Mouse (Mus musculus) intestine, embryonic 16.5 days (tissue): ENCODE measurements at regions not wholly inside any gene's neighbourhood (a gene's known extent, or its start where the extent isn't known, plus 50 kb on each side); places are given as distances from the start of the nearest gene placed in this dataset.

Source experiments
- ATAC-seq: fragments of 200-750 bp; cut with Nextera tagmentation; 2 replicates; pipeline ENCODE4 v1.8.0; 2017; ENCODE audit warnings: moderate TSS enrichment, moderate library complexity
- H3K27ac ChIP-seq: fragments of 300-500 bp; sonication (generic); 2 replicates; pipeline ENCODE4 v1.5.1; 2014; ENCODE audit warnings: mild to moderate bottlenecking, low read length
- H3K27me3 ChIP-seq: fragments of 300-500 bp; sonication (generic); replicated peaks from 2 replicates; pipeline ENCODE4 v1.6.1; 2014; ENCODE audit warnings: low read length, control low read depth, mixed read lengths; ENCODE audit not compliant: control insufficient read depth, insufficient read depth
- H3K36me3 ChIP-seq: fragments of 300-500 bp; sonication (generic); 2 replicates; pipeline ENCODE4 v1.6.1; 2014; ENCODE audit warnings: low read length, control low read depth; ENCODE audit not compliant: control insufficient read depth, insufficient read depth
- H3K4me1 ChIP-seq: fragments of 300-500 bp; sonication (generic); 2 replicates; pipeline ENCODE4 v1.6.1; 2014; ENCODE audit warnings: low read length, control low read depth, mixed read lengths; ENCODE audit not compliant: control insufficient read depth, insufficient read depth
- H3K4me2 ChIP-seq: fragments of 300-500 bp; sonication (generic); 2 replicates; pipeline ENCODE4 v1.6.1; 2014; ENCODE audit warnings: low read depth, low read length, control low read depth
- H3K4me3 ChIP-seq: fragments of 300-500 bp; sonication (generic); 2 replicates; pipeline ENCODE4 v1.5.1; 2014; ENCODE audit warnings: mild to moderate bottlenecking, low read length
- H3K9ac ChIP-seq: fragments of 300-500 bp; sonication (generic); 2 replicates; pipeline ENCODE4 v1.6.1; 2014; ENCODE audit warnings: low read depth, low read length
- H3K9me3 ChIP-seq: fragments of 300-500 bp; sonication (generic); 2 replicates; pipeline ENCODE4 v1.6.1; 2016; ENCODE audit warnings: low read length, control low read depth; ENCODE audit not compliant: control insufficient read depth
- WGBS: fragments of 180-500 bp; shearing (Covaris S2); extraction: QIAGEN DNeasy Blood & Tissue Kit; methylation state at CpG from one replicate; pipeline ENCODE4 v1.1.7; 2014; 5-methylcytosine and 5-hydroxymethylcytosine counted together

- Histone ChIP-seq H3K27ac (no peak overlapping the region), H3K4me1 (peaks cover 9% of the 10 kb centered on the region), H3K27me3 (no peaks in the 10 kb centered on the region), H3K4me3 (no peak overlapping the region), H3K9ac (no peak overlapping the region), H3K9me3 (no peaks in the 10 kb centered on the region), H3K36me3 (no peaks in the 10 kb centered on the region), H3K4me2 (no peak overlapping the region)
- ATAC-seq = no peak
- 37% methylated on average over 8 of the region's 8 CpGs for WGBS
Measured at GRCm38 (mm10) chr2:71654817-71655503, 90.5 kb upstream of the Itga6 start.

GRCm38 (mm10) chr2:71655504-71656390 is 89.7 kb upstream of the Itga6 start:
- WGBS = 5% methylated on average over 19 of the region's 19 CpGs
- peak; percentile 33; the same call in 1 of the 2 replicates for ATAC-seq
- Histone ChIP-seq H3K9me3 (no peaks in the 10 kb centered on the region), H3K4me1 (peaks cover 9% of the 10 kb centered on the region), H3K4me3 (peak overlapping the region; percentile 33), H3K4me2 (peak overlapping the region; percentile 60), H3K27me3 (no peaks in the 10 kb centered on the region), H3K27ac (no peak overlapping the region), H3K9ac (peak overlapping the region; percentile 62), H3K36me3 (no peaks in the 10 kb centered on the region)

GRCm38 (mm10) chr2:71656611-71657244 is 88.7 kb upstream of the Itga6 start:
- no peak overlapping the region for H3K27ac ChIP-seq
- no peak overlapping the region for H3K9ac ChIP-seq
- ATAC-seq = no peak
- no peaks in the 10 kb centered on the region for H3K9me3 ChIP-seq
- 63% methylated on average over 8 of the region's 8 CpGs for WGBS
- no peak overlapping the region for H3K4me3 ChIP-seq
- peaks cover 9% of the 10 kb centered on the region for H3K4me1 ChIP-seq
- no peaks in the 10 kb centered on the region for H3K36me3 ChIP-seq
- H3K27me3 ChIP-seq = no peaks in the 10 kb centered on the region
- no peak overlapping the region for H3K4me2 ChIP-seq

- H3K36me3 ChIP-seq = no peaks in the 10 kb centered on the region
- H3K9me3 ChIP-seq = no peaks in the 10 kb centered on the region
- no peak overlapping the region for H3K27ac ChIP-seq
- H3K9ac ChIP-seq = no peak overlapping the region
- ATAC-seq = no peak
- H3K4me1 ChIP-seq = no peaks in the 10 kb centered on the region
- H3K4me3 ChIP-seq = no peak overlapping the region
- no peaks in the 10 kb centered on the region for H3K27me3 ChIP-seq
- H3K4me2 ChIP-seq = no peak overlapping the region
Measured at GRCm38 (mm10) chr2:71661438-71661837, 84.0 kb upstream of the Itga6 start.

- WGBS = 85% methylated on average over 5 of the region's 5 CpGs
- ATAC-seq = no peak
- Histone ChIP-seq H3K9ac (no peak overlapping the region), H3K27me3 (no peaks in the 10 kb centered on the region), H3K27ac (no peak overlapping the region), H3K9me3 (no peaks in the 10 kb centered on the region), H3K4me2 (no peak overlapping the region), H3K4me3 (no peak overlapping the region), H3K4me1 (no peaks in the 10 kb centered on the region), H3K36me3 (no peaks in the 10 kb centered on the region)
Measured at GRCm38 (mm10) chr2:71661986-71662385, 83.4 kb upstream of the Itga6 start.

- no peaks in the 10 kb centered on the region for H3K27me3 ChIP-seq
- no peaks in the 10 kb centered on the region for H3K4me1 ChIP-seq
- H3K36me3 ChIP-seq = no peaks in the 10 kb centered on the region
- H3K9ac ChIP-seq = no peak overlapping the region
- no peaks in the 10 kb centered on the region for H3K9me3 ChIP-seq
- H3K4me3 ChIP-seq = no peak overlapping the region
- H3K27ac ChIP-seq = no peak overlapping the region
- ATAC-seq = no peak
- H3K4me2 ChIP-seq = no peak overlapping the region
- whole genome bisulfite sequencing = 75% methylated on average over 8 of the region's 8 CpGs
Measured at GRCm38 (mm10) chr2:71663453-71663852, 82.0 kb upstream of the Itga6 start.

GRCm38 (mm10) chr2:71666927-71667326 is 78.5 kb upstream of the Itga6 start:
- no peaks in the 10 kb centered on the region for H3K9me3 ChIP-seq
- H3K4me3 ChIP-seq = no peak overlapping the region
- ATAC-seq = no peak
- H3K4me1 ChIP-seq = no peaks in the 10 kb centered on the region
- WGBS = 72% methylated on average over 2 of the region's 2 CpGs
- H3K27me3 ChIP-seq = no peaks in the 10 kb centered on the region
- H3K36me3 ChIP-seq = no peaks in the 10 kb centered on the region
- no peak overlapping the region for H3K4me2 ChIP-seq
- no peak overlapping the region for H3K9ac ChIP-seq
- no peak overlapping the region for H3K27ac ChIP-seq

- Histone ChIP-seq H3K4me2 (no peak overlapping the region), H3K27ac (no peak overlapping the region), H3K27me3 (no peaks in the 10 kb centered on the region), H3K9ac (no peak overlapping the region), H3K36me3 (no peaks in the 10 kb centered on the region), H3K4me1 (no peaks in the 10 kb centered on the region), H3K9me3 (no peaks in the 10 kb centered on the region), H3K4me3 (no peak overlapping the region)
- 96% methylated on average over 3 of the region's 3 CpGs for WGBS
- ATAC-seq = no peak
Measured at GRCm38 (mm10) chr2:71667746-71668145, 77.7 kb upstream of the Itga6 start.

- Histone ChIP-seq H3K4me2 (no peak overlapping the region), H3K9ac (no peak overlapping the region), H3K27ac (peak overlapping the region; percentile 30; the same call in 1 of the 2 replicates), H3K36me3 (no peaks in the 10 kb centered on the region), H3K4me1 (peaks cover 3% of the 10 kb centered on the region; the same call in 1 of the 2 replicates), H3K27me3 (no peaks in the 10 kb centered on the region), H3K4me3 (no peak overlapping the region), H3K9me3 (no peaks in the 10 kb centered on the region)
- 86% methylated on average over 6 of the region's 6 CpGs for WGBS
- no peak for ATAC-seq
Measured at GRCm38 (mm10) chr2:71670228-71670790, 75.1 kb upstream of the Itga6 start.
